Mouse (Mus musculus) NIH3T3 (cell line): ENCODE measurements around the gene Dnajc25.

ENCODE experiments used
- DNase-seq: peaks from one replicate; pipeline ENCODE4 v3.0.0-alpha.2; 2012; ENCODE audit warnings: low read depth

Dnajc25 gene

GRCm38 (mm10) chr4:59006211-59006610, 11.3 kb downstream of the Dnajc25 start:
- DNase-seq, result no peak

GRCm38 (mm10) chr4:59007016-59007415, 12.2 kb downstream of the Dnajc25 start:
- DNase-seq, result peak; percentile 52

GRCm38 (mm10) chr4:59007974-59008373, 13.1 kb downstream of the Dnajc25 start:
- peak; percentile 70 for DNase-seq

- DNase-seq, result no peak
These were observed 14.3 kb downstream of the Dnajc25 start for GRCm38 (mm10) chr4:59009186-59009585.

- no peak for DNase-seq
These were observed 14.8 kb downstream of the Dnajc25 start for GRCm38 (mm10) chr4:59009696-59010095.

GRCm38 (mm10) chr4:59011446-59011845, 16.6 kb downstream of the Dnajc25 start:
- DNase-seq, result no peak

GRCm38 (mm10) chr4:59015181-59015580, 20.3 kb downstream of the Dnajc25 start:
- DNase-seq, result no peak

GRCm38 (mm10) chr4:59016922-59017321, 22.1 kb downstream of the Dnajc25 start:
- DNase-seq, result no peak

- DNase-seq, result peak; percentile 10
These were observed 39.6 kb downstream of the Dnajc25 start for GRCm38 (mm10) chr4:59034325-59034917.

- DNase-seq, result peak; percentile 86
These were observed 40.3 kb downstream of the Dnajc25 start, which contains the start of gene Gng10 for GRCm38 (mm10) chr4:59034918-59035785. Gng10 (plus strand) TSS chr4:59035088.

- peak; percentile 29 for DNase-seq
These were observed 41.0 kb downstream of the Dnajc25 start for GRCm38 (mm10) chr4:59035786-59036350.

- DNase-seq, result peak; percentile 94
These were observed 41.7 kb downstream of the Dnajc25 start for GRCm38 (mm10) chr4:59036490-59037127.

- no peak for DNase-seq
These were observed 42.7 kb downstream of the Dnajc25 start for GRCm38 (mm10) chr4:59037525-59037924.

- DNase-seq, result no peak
These were observed 45.8 kb downstream of the Dnajc25 start for GRCm38 (mm10) chr4:59040397-59041287.

GRCm38 (mm10) chr4:59043074-59043473, 48.2 kb downstream of the Dnajc25 start:
- DNase-seq, result no peak

GRCm38 (mm10) chr4:59043891-59044290, 49.0 kb downstream of the Dnajc25 start:
- no peak for DNase-seq

- no peak for DNase-seq
These were observed 52.4 kb downstream of the Dnajc25 start for GRCm38 (mm10) chr4:59047222-59047621.

GRCm38 (mm10) chr4:59051081-59051480, 56.2 kb downstream of the Dnajc25 start:
- DNase-seq, result no peak

- DNase-seq, result no peak
These were observed 63.1 kb downstream of the Dnajc25 start for GRCm38 (mm10) chr4:59057929-59058328.

GRCm38 (mm10) chr4:59062526-59062925, 67.7 kb downstream of the Dnajc25 start:
- DNase-seq, result no peak

GRCm38 (mm10) chr4:59069276-59069675, 74.4 kb downstream of the Dnajc25 start:
- DNase-seq, result no peak
